Mouse (Mus musculus) midbrain, postnatal 0 days (tissue): Measurements from ENCODE around the gene Oas1g. TPM values are rescaled to one million over a fixed set of nuclear protein-coding genes. Genes with fewer than 3 reads are reported as not detected.
A peak's percentile ranks its signal among the peaks of the same experiment; 100 is the strongest.

Experiments
- ATAC-seq: fragments of 200-750 bp; cut with Nextera tagmentation; 2 replicates; pipeline ENCODE4 v1.8.0; 2017; ENCODE audit warnings: moderate number of reproducible peaks, mild to moderate bottlenecking, moderate TSS enrichment, moderate library complexity; ENCODE audit not compliant: low FRiP score
- DNase-seq: peaks from one replicate; pipeline ENCODE4 v3.0.0-alpha.2; 2015; ENCODE audit warnings: low spot score
- H3K27ac ChIP-seq: fragments of 300-500 bp; sonication (generic); 2 replicates; pipeline ENCODE4 v1.5.1; 2014; ENCODE audit warnings: low read depth, mild to moderate bottlenecking, low read length, mixed read lengths
- H3K27me3 ChIP-seq: fragments of 300-500 bp; sonication (generic); 2 replicates; pipeline ENCODE4 v1.6.1; 2014; ENCODE audit warnings: low read length, control low read depth, mixed read lengths; ENCODE audit not compliant: insufficient read depth
- H3K36me3 ChIP-seq: fragments of 300-500 bp; sonication (generic); 2 replicates; pipeline ENCODE4 v1.6.1; 2014; ENCODE audit warnings: low read length, control low read depth, mixed read lengths; ENCODE audit not compliant: insufficient read depth
- H3K4me1 ChIP-seq: fragments of 300-500 bp; sonication (generic); 2 replicates; pipeline ENCODE4 v1.6.1; 2014; ENCODE audit warnings: mild to moderate bottlenecking, control low read depth, antibody characterized with exemption, low read length, mixed read lengths; ENCODE audit not compliant: insufficient read depth
- H3K4me2 ChIP-seq: fragments of 300-500 bp; sonication (generic); 2 replicates; pipeline ENCODE4 v1.6.1; 2014; ENCODE audit warnings: low read depth, mild to moderate bottlenecking, low read length, mixed read lengths; ENCODE audit not compliant: poor library complexity, severe bottlenecking
- H3K4me3 ChIP-seq: fragments of 300-500 bp; sonication (generic); 2 replicates; pipeline ENCODE4 v1.5.1; 2014; ENCODE audit warnings: low read depth, mild to moderate bottlenecking, low read length, moderate library complexity
- H3K9ac ChIP-seq: fragments of 300-500 bp; sonication (generic); replicated peaks from 2 replicates; pipeline ENCODE4 v1.6.1; 2014; ENCODE audit warnings: mild to moderate bottlenecking, low read length, moderate library complexity, mixed read lengths; ENCODE audit not compliant: poor library complexity, severe bottlenecking
- H3K9me3 ChIP-seq: fragments of 300-500 bp; sonication (generic); 2 replicates; pipeline ENCODE4 v1.6.1; 2016; ENCODE audit warnings: low read length, control low read depth
- CTCF ChIP-seq: IDR thresholded peaks from 2 replicates; pipeline ENCODE4 v1.5.1; 2016; ENCODE audit warnings: antibody characterized with exemption, mild to moderate bottlenecking
- WGBS: fragments of 180-500 bp; shearing (Covaris S2); extraction: QIAGEN DNeasy Blood & Tissue Kit; methylation state at CpG from one replicate; pipeline ENCODE4 v1.1.7; 2014; 5-methylcytosine and 5-hydroxymethylcytosine counted together
- microRNA-seq: library from miRNA; unstranded; fragments of <30 nt; microRNA quantifications from one replicate; pipeline ENCODE4, GENCODE M21; 2016; ENCODE audit warnings: borderline number of aligned reads
- polyA plus RNA-seq: library from polyadenylated mRNA; unstranded; fragments of >200 nt; fragmentation: Nextera tagmentation; extraction: Ambion mirVana; gene quantifications from 2 replicates; pipeline ENCODE4 v1.2.1, GENCODE M21; 2015
- total RNA-seq: library from RNA; depleted of rRNA; stranded (reverse); fragments of >200 nt; gene quantifications from 2 replicates; pipeline ENCODE4 v1.2.3, GENCODE M21; 2014; rRNA removed

The Oas1g gene
- total and polyA plus RNA-seq, 2 experiments from 2014 or later, result 0.26 to 1.2 TPM

- no peak for TF ChIP-seq CTCF
- H3K4me2 ChIP-seq, result peak overlapping the region; percentile 24; the same call in 1 of the 2 replicates
- DNase-seq, result peak; percentile 33
Measured at GRCm38 (mm10) chr5:120833335-120834280, 53.8 kb downstream of the Oas1g start.

GRCm38 (mm10) chr5:120831031-120831430 is 56.4 kb downstream of the Oas1g start:
- Histone ChIP-seq H3K9me3 (no peaks in the 10 kb centered on the region), H3K4me3 (no peak overlapping the region), H3K9ac (no peak overlapping the region), H3K27me3 (no peaks in the 10 kb centered on the region), H3K4me2 (no peak overlapping the region), H3K27ac (no peak overlapping the region), H3K4me1 (no peaks in the 10 kb centered on the region), H3K36me3 (no peaks in the 10 kb centered on the region)
- WGBS, result 85% methylated on average over 4 of the region's 4 CpGs
- no peak for TF ChIP-seq CTCF
- no peak for DNase-seq
- no peak for ATAC-seq

More at GRCm38 (mm10) chr5:120833335-120834280, 53.8 kb downstream of the Oas1g start:
- Histone ChIP-seq H3K27ac (no peak overlapping the region), H3K9me3 (no peaks in the 10 kb centered on the region), H3K9ac (no peak overlapping the region), H3K4me1 (no peaks in the 10 kb centered on the region), H3K27me3 (no peaks in the 10 kb centered on the region), H3K4me3 (no peak overlapping the region), H3K36me3 (no peaks in the 10 kb centered on the region)
- 9% methylated on average over 17 of the region's 17 CpGs for WGBS
- ATAC-seq, result no peak

Small RNA genes lying within 50 kb of the gene (microRNA-seq; reads per million reads assigned to microRNA genes)
- gene Gm22907, result not detected

Other genes starting within 250 kb of the Oas1g start
- gene Rasal1, start 238.8 kb downstream of the Oas1g start, total RNA-seq, result 18.1 and 24.7 TPM in 2 replicates
- gene Rasal1, start 238.8 kb downstream of the Oas1g start, polyA plus RNA-seq, result 8.2 and 9.9 TPM in 2 replicates
- 240 and 242 TPM in 2 replicates for gene Dtx1, start 175.7 kb downstream of the Oas1g start, total RNA-seq
- 63.0 and 67.9 TPM in 2 replicates for gene Dtx1, start 175.7 kb downstream of the Oas1g start, polyA plus RNA-seq
- 0.27 and 1.4 TPM in 2 replicates for gene Oas2, start 137.8 kb downstream of the Oas1g start, total RNA-seq
- 0.31 and 0.37 TPM in 2 replicates for gene Oas2, start 137.8 kb downstream of the Oas1g start, polyA plus RNA-seq
- 0.80 and 1.3 TPM in 2 replicates for gene Oas3, start 110.0 kb downstream of the Oas1g start, total RNA-seq
- 0.54 and 0.57 TPM in 2 replicates for gene Oas3, start 110.0 kb downstream of the Oas1g start, polyA plus RNA-seq
- 0.28 and 1.0 TPM in 2 replicates for gene Oas1e, start 92.1 kb downstream of the Oas1g start, total RNA-seq
- gene Oas1e, start 92.1 kb downstream of the Oas1g start, polyA plus RNA-seq, result 0.49 and 0.68 TPM in 2 replicates
- 0.71 and 0.99 TPM in 2 replicates for gene Oas1c, start 75.1 kb downstream of the Oas1g start, total RNA-seq
- gene Oas1c, start 75.1 kb downstream of the Oas1g start, polyA plus RNA-seq, result 0.59 and 0.62 TPM in 2 replicates
- not detected in 2 replicates for gene Oas1f, start 40.2 kb downstream of the Oas1g start, total RNA-seq
- gene Oas1f, start 40.2 kb downstream of the Oas1g start, polyA plus RNA-seq, result not detected in 2 replicates
- gene Oas1h, start 26.2 kb downstream of the Oas1g start, total RNA-seq, result not detected in 2 replicates
- not detected in 2 replicates for gene Oas1h, start 26.2 kb downstream of the Oas1g start, polyA plus RNA-seq
- 0.28 and 1.8 TPM in 2 replicates for gene Oas1a, start 19.9 kb upstream of the Oas1g start, total RNA-seq
- gene Oas1a, start 19.9 kb upstream of the Oas1g start, polyA plus RNA-seq, result 1.2 and 1.6 TPM in 2 replicates
- 0.22 TPM in 1 of 2 replicates, not detected in the other for gene Oas1d, start 26.9 kb upstream of the Oas1g start, total RNA-seq
- 0.39 and 0.78 TPM in 2 replicates for gene Oas1d, start 26.9 kb upstream of the Oas1g start, polyA plus RNA-seq
- 43.6 and 44.6 TPM in 2 replicates for gene Rph3a, start 122.5 kb upstream of the Oas1g start, total RNA-seq
- gene Rph3a, start 122.5 kb upstream of the Oas1g start, polyA plus RNA-seq, result 33.3 and 35.5 TPM in 2 replicates